In genomic region chr11:72615931-72616330, GRCm38 (mm10) we compare ENCODE assay signal across 26 mouse cellular contexts.
"Had no signal": no experiment of that assay in that cellular context is flagged by ENCODE, and none has a peak within 500 bp of the region (broad histone marks: within the 10 kb centered on the region; RNA-seq: fewer than 3 reads in every experiment).

No protein-coding gene starts in this region.

- H3K4me2 ChIP-seq: embryonic facial prominence, embryonic 12.5 days; embryonic facial prominence, embryonic 13.5 days; embryonic facial prominence, embryonic 15.5 days; forebrain, embryonic 12.5 days; forebrain, embryonic 13.5 days; forebrain, embryonic 15.5 days had no signal

- DNase-seq: cerebellum, postnatal 10 days; cerebellum, postnatal 14 days; cerebellum, postnatal 25 days; cerebellum, postnatal 36 days; embryo, embryonic 11 days; forebrain, postnatal 0 days; gastrocnemius, adult 2 months; gastrocnemius, postnatal 10 days; gastrocnemius, postnatal 14 days; gastrocnemius, postnatal 25 days; gastrocnemius, postnatal 36 days; heart, adult 11 months; heart, adult 18-20 months; heart, adult 2 months had no signal

- H3K4me1 ChIP-seq: embryonic facial prominence, embryonic 10.5 days; embryonic facial prominence, embryonic 12.5 days; embryonic facial prominence, embryonic 13.5 days; forebrain, embryonic 10.5 days; forebrain, embryonic 12.5 days; heart, embryonic 10.5 days had no signal

- H3K27ac ChIP-seq: embryonic facial prominence, embryonic 10.5 days; embryonic facial prominence, embryonic 12.5 days; embryonic facial prominence, embryonic 13.5 days; embryonic facial prominence, embryonic 15.5 days; forebrain, embryonic 10.5 days; forebrain, embryonic 12.5 days; forebrain, embryonic 13.5 days; forebrain, embryonic 15.5 days; gastrocnemius, adult 2 months; heart, adult 2 months; heart, embryonic 10.5 days had no signal

- H3K36me3 ChIP-seq: embryonic facial prominence, embryonic 15.5 days; forebrain, embryonic 12.5 days; forebrain, embryonic 15.5 days had no signal

- ATAC-seq: forebrain, embryonic 13.5 days; forebrain, embryonic 14.5 days; forebrain, embryonic 15.5 days; forebrain, embryonic 16.5 days; forebrain, postnatal 0 days had no signal

- H3K27me3 ChIP-seq: embryonic facial prominence, embryonic 12.5 days; embryonic facial prominence, embryonic 13.5 days; embryonic facial prominence, embryonic 15.5 days; forebrain, embryonic 12.5 days; forebrain, embryonic 13.5 days; forebrain, embryonic 15.5 days had no signal

- H3K9me3 ChIP-seq: embryonic facial prominence, embryonic 10.5 days; embryonic facial prominence, embryonic 12.5 days; embryonic facial prominence, embryonic 13.5 days; embryonic facial prominence, embryonic 15.5 days; forebrain, embryonic 10.5 days; forebrain, embryonic 12.5 days; forebrain, embryonic 13.5 days; forebrain, embryonic 15.5 days; heart, embryonic 10.5 days had no signal

- H3K4me3 ChIP-seq: embryonic facial prominence, embryonic 10.5 days; embryonic facial prominence, embryonic 12.5 days; embryonic facial prominence, embryonic 13.5 days; embryonic facial prominence, embryonic 15.5 days; erythroblast, embryonic 14.5 days; forebrain, embryonic 10.5 days; forebrain, embryonic 12.5 days; forebrain, embryonic 13.5 days; forebrain, embryonic 15.5 days; gastrocnemius, adult 2 months; heart, adult 2 months; heart, embryonic 10.5 days had no signal

- H3K9ac ChIP-seq: embryonic facial prominence, embryonic 12.5 days; embryonic facial prominence, embryonic 13.5 days; embryonic facial prominence, embryonic 15.5 days; forebrain, embryonic 12.5 days; forebrain, embryonic 13.5 days; forebrain, embryonic 15.5 days; forebrain, postnatal 0 days had no signal
